Mouse (Mus musculus): ENCODE data around the gene BC030867.

DNA sequence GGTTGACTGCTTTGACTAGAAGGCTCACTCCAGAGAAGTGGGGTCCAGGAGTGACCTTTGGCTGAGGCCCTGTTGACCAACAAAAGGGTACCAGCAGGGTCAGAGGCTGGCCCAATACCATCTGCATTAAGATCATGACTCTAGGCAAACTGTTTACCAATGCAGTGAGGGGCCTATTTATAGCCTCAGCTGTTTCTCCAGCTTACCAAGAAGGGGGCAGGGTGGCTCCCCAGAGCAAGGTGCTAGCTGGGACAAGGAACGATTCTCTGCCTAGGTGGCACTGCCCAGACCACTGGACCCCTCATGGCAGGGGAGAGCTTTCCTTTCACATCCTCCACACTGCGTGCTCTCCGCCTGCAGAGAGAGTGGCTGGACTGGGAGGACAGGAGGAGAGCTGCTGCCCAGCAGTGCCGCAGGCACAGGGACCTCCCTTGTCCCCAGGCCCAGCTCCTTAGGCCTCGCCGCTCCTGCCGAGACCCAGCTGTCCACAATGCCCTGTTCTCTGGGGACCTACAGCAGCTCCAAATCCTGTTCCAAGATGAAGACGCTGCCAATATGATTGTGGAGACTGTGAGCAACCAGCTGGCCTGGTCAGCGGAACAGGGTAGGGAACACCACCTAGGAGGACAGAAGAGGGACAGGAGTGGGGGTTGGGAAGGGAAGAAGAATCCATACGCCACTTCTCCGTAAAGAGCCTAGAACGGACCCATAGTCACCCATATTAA is 20.0 kb downstream of the BC030867 start, which contains the start of gene Asb16:
- TF ChIP-seq CTCF (conservative IDR thresholded peaks at IDR 0.05; ENCODE audit: low read length) (no peak), NANOG (IDR thresholded peaks at IDR 0.05; ENCODE audit: borderline replicate concordance, low read length) (no peak), POU5F1 (IDR thresholded peaks at IDR 0.05; ENCODE audit: borderline replicate concordance, low read length) (no peak)
